Mouse (Mus musculus): ENCODE measurements around the gene Cd274.

Cd274 gene

GRCm38 (mm10) chr19:29365105-29365504, 2.1 kb upstream of the Cd274 start:
- no peak for DNase-seq

- DNase-seq, result no peak
Observed at GRCm38 (mm10) chr19:29366226-29366968, 858 bp upstream of the Cd274 start.

GRCm38 (mm10) chr19:29368041-29368440, 786 bp downstream of the Cd274 start:
- no peak for DNase-seq

- DNase-seq, result no peak
Observed at GRCm38 (mm10) chr19:29368671-29369309, 1.5 kb downstream of the Cd274 start.

GRCm38 (mm10) chr19:29370112-29370511, 2.9 kb downstream of the Cd274 start:
- no peak for DNase-seq

GRCm38 (mm10) chr19:29370545-29371283, 3.5 kb downstream of the Cd274 start:
- no peak for DNase-seq

- no peak for DNase-seq
Observed at GRCm38 (mm10) chr19:29371284-29372081, 4.2 kb downstream of the Cd274 start.

- peak; percentile 44 for DNase-seq
Observed at GRCm38 (mm10) chr19:29372138-29372537, 4.9 kb downstream of the Cd274 start.

- DNase-seq, result no peak
Observed at GRCm38 (mm10) chr19:29372621-29373020, 5.4 kb downstream of the Cd274 start.

GRCm38 (mm10) chr19:29373438-29373837, 6.2 kb downstream of the Cd274 start:
- DNase-seq, result no peak

GRCm38 (mm10) chr19:29374947-29375346, 7.7 kb downstream of the Cd274 start:
- DNase-seq, result no peak

- no peak for DNase-seq
Observed at GRCm38 (mm10) chr19:29376382-29376781, 9.1 kb downstream of the Cd274 start.

GRCm38 (mm10) chr19:29379839-29380603, 12.8 kb downstream of the Cd274 start:
- DNase-seq, result no peak

- DNase-seq, result no peak
Observed at GRCm38 (mm10) chr19:29383368-29383767, 16.1 kb downstream of the Cd274 start.

GRCm38 (mm10) chr19:29384412-29384811, 17.2 kb downstream of the Cd274 start:
- no peak for DNase-seq

GRCm38 (mm10) chr19:29384994-29385393, 17.7 kb downstream of the Cd274 start:
- DNase-seq, result no peak

GRCm38 (mm10) chr19:29385822-29386221, 18.6 kb downstream of the Cd274 start:
- no peak for DNase-seq

GRCm38 (mm10) chr19:29388818-29389217, 21.6 kb downstream of the Cd274 start:
- no peak for DNase-seq

GRCm38 (mm10) chr19:29390483-29390882, 23.2 kb downstream of the Cd274 start:
- no peak for DNase-seq

- no peak for DNase-seq
Observed at GRCm38 (mm10) chr19:29391279-29391678, 24.0 kb downstream of the Cd274 start.

GRCm38 (mm10) chr19:29393333-29393732, 26.1 kb downstream of the Cd274 start:
- no peak for DNase-seq

- no peak for DNase-seq
Observed at GRCm38 (mm10) chr19:29394721-29395120, 27.5 kb downstream of the Cd274 start.
